Mouse (Mus musculus) hematopoietic stem cell, adult 5-6 weeks (primary cell): ENCODE measurements at regions not wholly inside any gene's neighbourhood (a gene's known extent, or its start where the extent isn't known, plus 50 kb on each side); places are given as distances from the start of the nearest gene placed in this dataset.
A peak's percentile ranks its signal among the peaks of the same experiment; 100 is the strongest.
"Not testable (repeated sequence)": the region's sequence is repeated elsewhere in the genome, so short reads cannot be mapped to it uniquely, and the experiment has no call there.

Experiments
- ATAC-seq, 2 experiments: fragments of 125-278 bp in 1 of 2; replicated peaks in 1 of 2; 2 replicates each; pipeline ENCODE4 v1.8.0; 2016 to 2017; ENCODE audit warnings: inconsistent platforms in 2 of 2, mild to moderate bottlenecking in 2 of 2, moderate number of reproducible peaks in 2 of 2, low read depth in 1 of 2, moderate TSS enrichment in 1 of 2; ENCODE audit not compliant: low FRiP score in 2 of 2, poor library complexity in 2 of 2, severe bottlenecking in 2 of 2, insufficient read depth in 1 of 2, low TSS enrichment in 1 of 2

- peak; percentile 87 to 94; a peak in 3 of 4 replicates for ATAC-seq
These were observed 74.1 kb upstream of the Diaph3 start for GRCm38 (mm10) chr14:87215099-87215498.

GRCm38 (mm10) chr14:87217042-87217441 lies 76.0 kb upstream of the Diaph3 start:
- ATAC-seq, result no peak

- no peak for ATAC-seq
These were observed 78.9 kb upstream of the Diaph3 start for GRCm38 (mm10) chr14:87219975-87220374.

- no peak for ATAC-seq
These were observed 83.8 kb upstream of the Diaph3 start for GRCm38 (mm10) chr14:87224870-87225269.

- no peak for ATAC-seq
These were observed 108.2 kb upstream of the Diaph3 start for GRCm38 (mm10) chr14:87249258-87249657.

GRCm38 (mm10) chr14:87255484-87256208 lies 114.6 kb upstream of the Diaph3 start:
- ATAC-seq, result no peak

GRCm38 (mm10) chr14:87261726-87262125 lies 120.7 kb upstream of the Diaph3 start:
- ATAC-seq, result no peak

GRCm38 (mm10) chr14:87264826-87265225 lies 123.8 kb upstream of the Diaph3 start:
- ATAC-seq, result no peak

GRCm38 (mm10) chr14:87266309-87266708 lies 125.3 kb upstream of the Diaph3 start:
- no peak for ATAC-seq

GRCm38 (mm10) chr14:87289266-87289665 lies 127.2 kb upstream of the Tdrd3 start:
- not testable (repeated sequence) for ATAC-seq

- no peak for ATAC-seq
These were observed 126.7 kb upstream of the Tdrd3 start for GRCm38 (mm10) chr14:87289708-87290243.

- no peak for ATAC-seq
These were observed 121.2 kb upstream of the Tdrd3 start for GRCm38 (mm10) chr14:87295206-87295605.

GRCm38 (mm10) chr14:87297160-87297559 lies 119.3 kb upstream of the Tdrd3 start:
- no peak for ATAC-seq

GRCm38 (mm10) chr14:87300838-87301237 lies 115.6 kb upstream of the Tdrd3 start:
- no peak; a peak in 1 of 4 replicates for ATAC-seq

- no peak for ATAC-seq
These were observed 114.9 kb upstream of the Tdrd3 start for GRCm38 (mm10) chr14:87301564-87301963.

- no peak for ATAC-seq
These were observed 111.0 kb upstream of the Tdrd3 start for GRCm38 (mm10) chr14:87305481-87305880.

- no peak for ATAC-seq
These were observed 110.4 kb upstream of the Tdrd3 start for GRCm38 (mm10) chr14:87306011-87306410.

- ATAC-seq, result no peak
These were observed 108.4 kb upstream of the Tdrd3 start for GRCm38 (mm10) chr14:87308016-87308415.

- ATAC-seq, result no peak
These were observed 104.1 kb upstream of the Tdrd3 start for GRCm38 (mm10) chr14:87312318-87312717.
